Mouse (Mus musculus) CH12.LX (cell line): ENCODE measurements around the gene Tent5a. TPM values are rescaled to one million over a fixed set of nuclear protein-coding genes. Genes with fewer than 3 reads are reported as not detected.

ENCODE experiments used
- DNase-seq: peaks from one replicate; pipeline ENCODE4 v3.0.0-alpha.2; 2013; ENCODE audit errors: extremely low read depth
- H3K27ac ChIP-seq: 2 replicates; pipeline ENCODE4 v1.5.1; 2012; ENCODE audit warnings: low read depth, mild to moderate bottlenecking, control low read depth, moderate library complexity; ENCODE audit not compliant: insufficient read depth
- H3K27me3 ChIP-seq: replicated peaks from 2 replicates; pipeline ENCODE3; 2012; ENCODE audit warnings: inconsistent platforms
- H3K36me3 ChIP-seq, 2 experiments: replicated peaks in 1 of 2; 2 replicates each; pipeline versions ENCODE3 to v1.6.1; 2012; ENCODE audit warnings: inconsistent platforms in 1 of 2, low read length in 1 of 2, mild to moderate bottlenecking in 1 of 2, mixed read lengths in 1 of 2, moderate library complexity in 1 of 2; ENCODE audit not compliant: control insufficient read depth in 1 of 2, insufficient read depth in 1 of 2
- H3K4me1 ChIP-seq, 2 experiments: 2 replicates each; pipeline ENCODE4 v1.6.1; 2012; ENCODE audit warnings: inconsistent platforms in 1 of 2, moderate library complexity in 1 of 2; ENCODE audit not compliant: insufficient read depth in 2 of 2, control insufficient read depth in 1 of 2
- H3K4me2 ChIP-seq: 2 replicates; pipeline ENCODE4 v1.6.1; 2012; ENCODE audit warnings: low read depth, mild to moderate bottlenecking, control low read depth; ENCODE audit not compliant: poor library complexity, insufficient read depth, severe bottlenecking
- H3K4me3 ChIP-seq, 3 experiments: fragments of 150-350 bp in 1 of 3; sonication (generic) in 1 of 3; replicated peaks in 1 of 3; 2 replicates each; pipeline versions ENCODE3 to v1.5.1; 2011 to 2012; ENCODE audit warnings: low read depth in 2 of 3, low read length in 2 of 3, mild to moderate bottlenecking in 2 of 3, moderate library complexity in 2 of 3, control low read depth in 1 of 3, improper control_type of control experiment in 1 of 3, inconsistent platforms in 1 of 3, mixed read lengths in 1 of 3; ENCODE audit not compliant: poor library complexity in 1 of 3
- H3K79me2 ChIP-seq: replicated peaks from 2 replicates; pipeline ENCODE4 v1.6.1; 2012; ENCODE audit warnings: mild to moderate bottlenecking, moderate library complexity; ENCODE audit not compliant: control insufficient read depth, poor library complexity, insufficient read depth, severe bottlenecking; ENCODE audit errors: extremely low read depth
- H3K9ac ChIP-seq: 2 replicates; pipeline ENCODE4 v1.6.1; 2012; ENCODE audit warnings: low read depth, mild to moderate bottlenecking, control low read depth, moderate library complexity; ENCODE audit not compliant: insufficient read depth
- H3K9me3 ChIP-seq: replicated peaks from 2 replicates; pipeline ENCODE3; 2012; ENCODE audit warnings: low read length, inconsistent platforms, mixed read lengths
- CTCF ChIP-seq, 2 experiments: IDR thresholded peaks in 1 of 2; conservative IDR thresholded peaks in 1 of 2; 2 replicates each; pipeline ENCODE4 v1.5.1; 2011 to 2012; ENCODE audit warnings: low read depth in 2 of 2, low read length in 2 of 2, improper control_type of control experiment in 1 of 2, inconsistent platforms in 1 of 2, mild to moderate bottlenecking in 1 of 2, moderate library complexity in 1 of 2
- GABPA ChIP-seq: IDR thresholded peaks from 2 replicates; pipeline ENCODE4 v1.6.1; 2012; ENCODE audit warnings: low read depth, low read length, improper control_type of control experiment, inconsistent platforms; ENCODE audit not compliant: insufficient replicate concordance
- JUN ChIP-seq: IDR thresholded peaks from 2 replicates; pipeline ENCODE4 v1.6.1; 2011; ENCODE audit warnings: low read depth, mild to moderate bottlenecking, low read length, improper control_type of control experiment, moderate library complexity; ENCODE audit not compliant: insufficient read depth
- KAT2A ChIP-seq: IDR thresholded peaks from 2 replicates; pipeline ENCODE4 v1.6.1; 2012; ENCODE audit warnings: low read length, improper control_type of control experiment, inconsistent platforms; ENCODE audit not compliant: insufficient replicate concordance
- MAFK ChIP-seq: IDR thresholded peaks from 2 replicates; pipeline ENCODE4 v1.6.1; 2011; ENCODE audit warnings: low read length, improper control_type of control experiment; ENCODE audit not compliant: insufficient replicate concordance
- MAX ChIP-seq: IDR thresholded peaks from 2 replicates; pipeline ENCODE4 v1.6.1; 2011; ENCODE audit warnings: low read length, improper control_type of control experiment
- MEF2A ChIP-seq: IDR thresholded peaks from 2 replicates; pipeline ENCODE4 v1.6.1; 2014; ENCODE audit warnings: low read depth, mild to moderate bottlenecking, inconsistent platforms, low read length, improper control_type of control experiment, borderline replicate concordance
- POLR2A ChIP-seq: IDR thresholded peaks from 2 replicates; pipeline ENCODE4 v1.6.1; 2011; ENCODE audit warnings: low read depth, mild to moderate bottlenecking, improper control_type of control experiment, low read length
- RAD21 ChIP-seq: IDR thresholded peaks from 2 replicates; pipeline ENCODE4 v1.6.1; 2011; ENCODE audit warnings: low read depth, mild to moderate bottlenecking, low read length, improper control_type of control experiment, moderate library complexity
- RCOR1 ChIP-seq: conservative IDR thresholded peaks from 2 replicates; pipeline ENCODE4 v1.6.1; 2012; ENCODE audit warnings: low read depth, mild to moderate bottlenecking, inconsistent platforms, low read length, improper control_type of control experiment
- SIN3A ChIP-seq: IDR thresholded peaks from 2 replicates; pipeline ENCODE4 v1.6.1; 2012; ENCODE audit warnings: low read length, improper control_type of control experiment, inconsistent platforms
- ZNF384 ChIP-seq: IDR thresholded peaks from 2 replicates; pipeline ENCODE4 v1.6.1; 2012; ENCODE audit warnings: low read depth, low read length, improper control_type of control experiment, inconsistent platforms
- dilution Hi-C: fragments of 300-500 bp; cut with MboI; formaldehyde crosslinking; loops from 2 replicates; pipeline ENCODE4 v1.14.3; 2020; ENCODE audit warnings: low sequenced_read_pairs; ENCODE audit not compliant: extremely low pct_unique_long_range_greater_than_20kb, extremely low pct_ligation_motif_present
- in situ Hi-C: fragments of 300-500 bp; cut with MboI; formaldehyde crosslinking; loops from 3 replicates; pipeline ENCODE4 v1.14.3; 2019; ENCODE audit warnings: low sequenced_read_pairs, low pct_ligation_motif_present, low pct_unique_long_range_greater_than_20kb, mixed read lengths
- polyA plus RNA-seq: library from polyadenylated mRNA; unstranded; fragments of >175 nt; gene quantifications from 2 replicates; pipeline ENCODE4 v1.2.1, GENCODE M21; 2012; ENCODE audit warnings: low read depth; ENCODE audit not compliant: insufficient read length
- total RNA-seq, 2 experiments: library from RNA; depleted of rRNA; stranded (reverse); fragments of 300-350 nt in 1 of 2; fragments of >200 nt in 1 of 2; gene quantifications; 2 replicates each; pipeline ENCODE4 v1.2.3; 2012 to 2014

The Tent5a gene
- total and polyA plus RNA-seq, 3 experiments, result 1.2 to 2.6 (median 1.6) TPM

DNA sequence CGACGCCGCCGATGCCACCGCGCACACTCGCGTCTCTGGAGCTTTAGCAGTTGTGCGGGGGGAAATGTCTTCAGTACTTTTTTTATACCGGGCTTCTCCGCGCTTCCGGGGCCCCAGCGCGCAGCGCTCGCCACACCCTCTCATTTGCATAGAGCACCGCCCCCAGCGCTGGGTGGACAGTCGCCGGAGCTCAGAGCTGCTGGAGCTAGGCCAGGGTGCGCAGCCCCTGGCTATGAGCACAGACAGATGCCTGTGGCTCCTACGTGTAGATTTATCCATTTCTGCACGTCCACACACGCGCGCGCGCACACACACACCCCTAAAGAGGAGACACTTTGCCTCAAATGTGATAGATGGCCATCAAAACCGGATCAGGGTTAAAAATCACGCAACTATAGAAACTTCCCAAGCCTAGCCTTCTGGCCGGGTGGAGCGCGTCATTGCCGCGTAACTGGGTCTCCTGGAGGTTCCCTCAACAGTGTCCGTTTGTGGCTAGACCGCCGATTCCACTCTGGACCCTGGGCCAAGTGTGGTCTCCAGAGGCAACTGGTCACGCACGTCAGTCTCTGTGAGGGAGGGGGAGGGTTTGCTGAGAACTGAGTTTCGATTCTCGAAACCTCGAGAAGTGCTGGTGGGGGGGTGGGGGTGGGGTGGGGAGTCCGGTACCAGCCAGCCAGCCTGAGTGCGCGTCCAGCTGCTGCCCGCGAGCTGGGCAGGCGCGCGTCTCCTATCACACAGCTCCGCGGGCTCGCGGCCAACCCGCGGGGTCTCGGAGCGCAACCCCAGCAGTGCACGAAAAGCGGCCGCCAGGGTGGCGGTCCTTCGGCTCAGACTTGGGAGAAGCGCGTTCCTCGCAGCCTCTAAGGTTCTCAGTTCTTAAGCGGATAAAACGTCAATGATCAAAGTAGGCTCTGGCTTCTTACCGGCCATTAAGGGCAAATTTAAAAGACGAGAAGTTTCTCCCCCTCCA, at the start of gene Tent5a (continued):
- TF ChIP-seq ZNF384 (peak; percentile 65), POLR2A (peak; percentile 88)

DNA sequence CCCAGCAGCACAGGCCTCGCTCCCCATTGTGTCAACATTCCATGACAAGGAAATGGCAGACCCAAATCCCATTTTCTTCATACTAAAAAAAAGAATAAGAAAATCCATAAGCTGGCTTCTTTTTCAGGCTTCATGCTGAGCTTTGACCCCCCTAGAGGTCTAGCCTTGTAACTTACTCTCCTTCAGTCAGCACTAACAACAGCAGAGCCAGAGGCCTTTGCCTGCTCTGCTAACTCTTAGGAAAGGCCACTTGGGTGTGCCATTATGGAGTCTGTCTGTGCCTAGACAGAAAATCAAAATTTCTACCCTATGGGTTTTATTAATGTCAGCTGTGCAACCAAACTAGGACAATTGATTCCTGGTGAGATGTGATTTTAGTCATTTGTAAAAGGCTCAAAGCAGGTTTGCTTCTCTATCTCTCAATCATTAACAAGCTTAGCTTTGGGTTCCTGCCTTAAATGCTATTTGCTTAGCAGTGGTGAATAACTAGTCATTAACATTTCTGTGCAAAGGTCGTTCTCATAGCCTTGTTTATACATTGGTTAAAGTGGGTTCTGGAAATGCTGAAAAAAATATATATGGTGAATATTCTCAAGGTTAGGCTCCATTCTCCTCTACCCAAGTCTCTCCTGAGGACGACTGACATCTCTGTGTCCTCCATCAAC, 49.6 kb upstream of the Tent5a start:
- H3K27me3 ChIP-seq, result no peaks in the 10 kb centered on the region
- no peak overlapping the region for H3K27ac ChIP-seq
- in situ Hi-C loops, result no loop called here
- no peak for DNase-seq
- no peaks in the 10 kb centered on the region for H3K79me2 ChIP-seq
- H3K4me1 ChIP-seq, result peaks cover 0 to 7% of the 10 kb centered on the region in 2 experiments; a peak in 1 of 4 replicates
- no peak overlapping the region for H3K4me2 ChIP-seq
- no peak overlapping the region for H3K4me3 ChIP-seq
- H3K9ac ChIP-seq, result no peak overlapping the region
- H3K36me3 ChIP-seq, result no peaks in the 10 kb centered on the region
- H3K9me3 ChIP-seq, result no peaks in the 10 kb centered on the region
- no peak for TF ChIP-seq JUN
- TF ChIP-seq CTCF (conservative IDR thresholded peaks at IDR 0.05 in 1 of 2, IDR thresholded peaks at IDR 0.05 in 1 of 2; ENCODE audit: low read depth in 2 of 2, low read length in 2 of 2), result peak in 1 of 2 experiments; percentile 9; a peak in 1 of 4 replicates
- dilution Hi-C loops, result no loop called here

DNA sequence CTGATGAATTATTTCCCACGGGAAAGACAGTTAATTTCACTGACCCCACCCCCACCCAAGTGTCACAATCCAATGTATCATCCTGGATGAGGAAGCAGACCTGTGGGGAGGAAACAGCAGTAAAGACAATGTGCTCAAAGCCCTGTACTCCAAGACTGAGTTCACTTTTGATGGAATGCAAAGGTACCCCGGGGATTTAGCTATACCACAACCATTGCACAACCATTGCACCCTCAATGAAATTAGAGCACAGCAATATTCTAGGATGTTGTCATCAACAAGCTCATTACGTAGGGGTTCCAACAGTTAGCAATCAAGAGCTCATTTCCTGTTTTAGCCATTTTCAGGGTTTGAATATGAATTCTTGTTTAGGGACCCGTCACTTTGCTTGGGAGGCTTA, 48.0 kb upstream of the Tent5a start:
- TF ChIP-seq RCOR1 (no peak), MEF2A (no peak), MAX (no peak), RAD21 (no peak), GABPA (no peak), KAT2A (no peak), MAFK (no peak), SIN3A (no peak), CTCF (conservative IDR thresholded peaks at IDR 0.05 in 1 of 2, IDR thresholded peaks at IDR 0.05 in 1 of 2; ENCODE audit: low read depth in 2 of 2, low read length in 2 of 2) (no peak)
- H3K9me3 ChIP-seq, result no peaks in the 10 kb centered on the region
- H3K27ac ChIP-seq, result no peak overlapping the region
- peaks cover 0 to 7% of the 10 kb centered on the region in 2 experiments; a peak in 2 of 4 replicates for H3K4me1 ChIP-seq
- no peak overlapping the region for H3K9ac ChIP-seq
- no peak overlapping the region for H3K4me3 ChIP-seq
- H3K4me2 ChIP-seq, result no peak overlapping the region
- DNase-seq, result no peak
- dilution Hi-C loops (no loop called here), in situ Hi-C loops (no loop called here)
- H3K79me2 ChIP-seq, result no peaks in the 10 kb centered on the region
- H3K27me3 ChIP-seq, result no peaks in the 10 kb centered on the region
- no peaks in the 10 kb centered on the region for H3K36me3 ChIP-seq
